Mouse (Mus musculus): ENCODE data around the gene Gm364. TPM values are rescaled to one million over a fixed set of nuclear protein-coding genes. Genes with fewer than 3 reads are reported as not detected.

Gm364 gene
- polyA plus RNA-seq, 1 experiment from 2014 or later, result not detected

DNA sequence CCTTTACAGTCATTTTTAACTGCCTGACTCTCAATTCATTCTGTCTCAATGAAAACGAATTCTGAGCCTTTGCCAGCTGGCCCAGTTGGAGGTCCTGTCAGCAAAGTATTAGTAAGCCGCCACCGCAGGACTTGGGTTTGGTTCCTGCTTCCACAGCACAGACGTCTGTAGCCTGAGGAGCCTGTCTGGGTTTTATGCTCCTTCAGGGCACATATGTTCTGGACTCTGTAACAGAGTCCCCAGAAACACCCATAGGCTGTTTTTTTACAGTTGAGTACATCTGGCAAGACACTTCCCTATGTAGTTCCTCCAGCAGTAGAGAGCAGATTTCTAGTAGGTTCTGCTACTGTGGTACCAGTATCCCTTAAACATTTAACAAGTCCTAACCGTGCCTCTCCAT, 28.0 kb upstream of the Gm364 start:
- Histone ChIP-seq H3K27ac (replicated peaks in 1 of 2; ENCODE audit: control insufficient read depth in 1 of 2, insufficient read depth in 1 of 2, low read depth in 2 of 2, low read length in 2 of 2) (no peak overlapping the region), H3K4me1 (ENCODE audit: control insufficient read depth in 2 of 2, insufficient read depth in 2 of 2, low read length in 2 of 2) (no peaks in the 10 kb centered on the region), H3K9ac (ENCODE audit: low read length) (no peak overlapping the region), H3K27me3 (ENCODE audit: control insufficient read depth, insufficient read depth, low read length) (no peaks in the 10 kb centered on the region), H3K36me3 (ENCODE audit: control insufficient read depth, insufficient read depth, low read length) (peaks cover 96% of the 10 kb centered on the region), H3K4me3 (ENCODE audit: control insufficient read depth in 1 of 2, insufficient read depth in 1 of 2, low read depth in 1 of 2, low read length in 2 of 2) (no peak overlapping the region), H3K4me2 (ENCODE audit: low read length) (no peak overlapping the region), H3K9me3 (ENCODE audit: control insufficient read depth, low read length) (no peaks in the 10 kb centered on the region)
- no peak for ATAC-seq (ENCODE audit: insufficient number of reproducible peaks, insufficient read depth, low FRiP score, low read depth)
- 63% methylated on average over 5 of the region's 5 CpGs for WGBS

DNA sequence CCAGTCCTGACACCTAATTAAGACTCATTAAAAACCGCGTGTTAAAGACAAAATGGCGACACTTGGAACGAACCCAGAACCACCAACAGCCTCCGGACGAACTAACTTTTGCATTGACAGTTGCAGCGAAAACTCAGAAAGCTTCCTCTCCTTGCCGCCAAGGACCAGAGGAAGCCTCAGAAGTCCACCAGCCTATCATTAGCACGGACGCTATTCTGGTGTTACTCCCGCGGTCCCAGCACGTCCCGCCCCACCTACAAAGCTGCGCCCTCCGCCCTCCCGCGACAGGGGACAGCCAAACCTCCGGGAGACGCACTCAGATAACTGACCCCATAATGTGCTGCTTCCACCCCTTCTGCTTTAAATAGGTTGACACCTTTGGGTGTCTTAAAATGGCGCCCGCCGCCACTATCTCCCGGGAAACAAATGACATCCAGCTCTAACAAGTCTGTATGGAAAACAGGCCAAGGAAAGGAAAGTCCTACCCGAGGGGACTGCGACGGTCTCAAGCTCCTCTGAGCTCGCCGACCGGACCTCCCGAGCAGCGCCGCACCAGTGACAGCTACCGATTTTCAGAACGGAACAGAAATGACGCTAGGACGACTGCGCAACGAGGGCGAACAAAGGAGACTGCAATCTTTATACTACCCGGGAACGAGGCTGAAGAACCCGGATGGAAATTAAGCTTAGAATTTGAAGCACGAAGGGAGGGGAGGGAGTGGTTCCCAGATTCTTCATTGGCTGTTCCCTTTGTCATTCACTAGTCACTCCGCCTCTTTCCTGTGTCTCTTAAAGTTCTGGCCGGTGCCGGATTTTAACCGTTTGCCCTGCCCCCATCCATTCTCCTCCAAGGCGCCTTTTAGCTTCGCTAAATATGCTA, 16.3 kb upstream of the Gm364 start, which contains the start of gene Rbmx:
TSS of gene Rbmx (minus strand) at position 670 of the 880 bp plus-strand sequence.
- Histone ChIP-seq H3K4me2 (ENCODE audit: low read length) (peak within 1 kb of the TSS; percentile 58), H3K27ac (replicated peaks in 1 of 2; ENCODE audit: control insufficient read depth in 1 of 2, insufficient read depth in 1 of 2, low read depth in 2 of 2, low read length in 2 of 2) (peak within 1 kb of the TSS; percentile 97 to 100), H3K4me1 (ENCODE audit: control insufficient read depth in 2 of 2, insufficient read depth in 2 of 2, low read length in 2 of 2) (no peaks in the 10 kb centered on the region), H3K27me3 (ENCODE audit: control insufficient read depth, insufficient read depth, low read length) (no peaks in the 10 kb centered on the region), H3K4me3 (ENCODE audit: control insufficient read depth in 1 of 2, insufficient read depth in 1 of 2, low read depth in 1 of 2, low read length in 2 of 2) (peak within 1 kb of the TSS; percentile 60 to 92), H3K36me3 (ENCODE audit: control insufficient read depth, insufficient read depth, low read length) (peaks cover 34% of the 10 kb centered on the region), H3K9ac (ENCODE audit: low read length) (peak within 1 kb of the TSS; percentile 83), H3K9me3 (ENCODE audit: control insufficient read depth, low read length) (no peaks in the 10 kb centered on the region)
- peak; percentile 93 for ATAC-seq (ENCODE audit: insufficient number of reproducible peaks, insufficient read depth, low FRiP score, low read depth)
- 14% methylated on average over 50 of the region's 50 CpGs for WGBS

DNA sequence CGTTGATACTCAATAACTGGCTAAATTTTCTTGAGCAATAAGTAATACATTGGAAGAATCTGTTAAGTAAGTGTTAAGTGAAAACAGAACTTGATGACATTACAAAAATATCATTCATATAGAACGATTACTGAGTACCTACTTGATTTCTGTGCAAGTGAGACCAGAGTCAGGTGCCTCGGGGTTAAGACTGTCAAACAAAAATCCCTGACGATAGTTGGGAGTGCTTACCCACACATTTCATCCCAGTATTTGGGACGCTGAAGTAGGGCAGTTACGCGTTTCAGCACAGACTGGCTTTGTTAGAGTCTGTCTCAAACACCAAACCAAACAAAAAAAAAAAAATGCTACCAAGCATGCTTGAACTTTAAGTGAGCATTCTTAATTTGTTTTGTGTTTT, 15.5 kb upstream of the Gm364 start:
- 25% methylated on average over 7 of the region's 7 CpGs for WGBS
- Histone ChIP-seq H3K4me3 (ENCODE audit: control insufficient read depth in 1 of 2, insufficient read depth in 1 of 2, low read depth in 1 of 2, low read length in 2 of 2) (peak overlapping the region in 1 of 2 experiments; percentile 60; a peak in 3 of 4 replicates), H3K9ac (ENCODE audit: low read length) (peak overlapping the region; percentile 54), H3K36me3 (ENCODE audit: control insufficient read depth, insufficient read depth, low read length) (peaks cover 26% of the 10 kb centered on the region), H3K27ac (replicated peaks in 1 of 2; ENCODE audit: control insufficient read depth in 1 of 2, insufficient read depth in 1 of 2, low read depth in 2 of 2, low read length in 2 of 2) (0 out of 4 replicates have a peak overlapping the region, but pooled peaks of 1 of the 2 experiments have one; percentile 1), H3K27me3 (ENCODE audit: control insufficient read depth, insufficient read depth, low read length) (no peaks in the 10 kb centered on the region), H3K4me1 (ENCODE audit: control insufficient read depth in 2 of 2, insufficient read depth in 2 of 2, low read length in 2 of 2) (no peaks in the 10 kb centered on the region), H3K9me3 (ENCODE audit: control insufficient read depth, low read length) (no peaks in the 10 kb centered on the region), H3K4me2 (ENCODE audit: low read length) (peak overlapping the region; percentile 57)
- no peak for ATAC-seq (ENCODE audit: insufficient number of reproducible peaks, insufficient read depth, low FRiP score, low read depth)

DNA sequence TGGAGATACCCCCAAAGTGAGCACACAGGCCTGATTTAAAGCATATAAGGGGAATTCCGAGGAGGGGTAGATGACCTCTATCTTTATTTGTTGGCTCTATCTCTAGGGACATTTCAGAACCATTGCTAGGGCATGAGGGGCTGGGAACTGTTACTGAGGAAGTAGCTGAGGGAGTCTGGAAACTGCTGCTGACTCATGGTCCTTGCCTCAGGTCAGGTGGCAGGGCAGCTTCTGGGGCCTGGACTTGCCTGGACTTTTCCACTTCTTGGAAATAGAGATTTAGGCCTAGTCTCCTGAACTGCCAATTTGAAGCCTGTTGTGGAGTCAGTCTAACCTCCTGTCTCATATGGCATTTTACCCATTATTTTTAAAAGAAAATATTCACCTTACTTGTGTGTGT, 7.6 kb upstream of the Gm364 start:
- Histone ChIP-seq H3K36me3 (ENCODE audit: control insufficient read depth, insufficient read depth, low read length) (no peaks in the 10 kb centered on the region), H3K4me3 (ENCODE audit: control insufficient read depth in 1 of 2, insufficient read depth in 1 of 2, low read depth in 1 of 2, low read length in 2 of 2) (no peak overlapping the region), H3K27me3 (ENCODE audit: control insufficient read depth, insufficient read depth, low read length) (no peaks in the 10 kb centered on the region), H3K4me1 (ENCODE audit: control insufficient read depth in 2 of 2, insufficient read depth in 2 of 2, low read length in 2 of 2) (no peaks in the 10 kb centered on the region), H3K4me2 (ENCODE audit: low read length) (no peak overlapping the region), H3K9me3 (ENCODE audit: control insufficient read depth, low read length) (no peaks in the 10 kb centered on the region), H3K9ac (ENCODE audit: low read length) (no peak overlapping the region), H3K27ac (replicated peaks in 1 of 2; ENCODE audit: control insufficient read depth in 1 of 2, insufficient read depth in 1 of 2, low read depth in 2 of 2, low read length in 2 of 2) (no peak overlapping the region)
- WGBS, result 69% methylated on average over 1 of the region's 1 CpGs
- no peak for ATAC-seq (ENCODE audit: insufficient number of reproducible peaks, insufficient read depth, low FRiP score, low read depth)

DNA sequence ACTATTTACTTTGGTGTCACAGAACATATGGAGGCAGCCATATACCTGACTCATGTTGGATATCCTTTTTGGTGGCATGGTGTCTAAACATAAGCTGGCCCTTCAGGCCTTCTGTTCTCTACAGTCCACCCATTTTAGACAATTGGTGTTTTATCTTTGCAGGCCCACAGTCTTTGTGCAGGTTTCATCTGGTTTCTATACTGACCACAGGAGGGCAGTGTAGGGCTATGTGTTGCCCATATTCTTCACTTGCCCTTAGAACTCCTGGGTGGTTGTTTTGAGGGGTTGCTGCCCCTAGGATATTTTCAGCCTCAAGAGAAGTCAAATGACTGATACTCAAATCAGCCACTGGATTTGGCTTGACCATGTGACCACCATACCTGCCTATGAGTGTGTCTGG, 5.3 kb upstream of the Gm364 start:
- Histone ChIP-seq H3K36me3 (ENCODE audit: control insufficient read depth, insufficient read depth, low read length) (no peaks in the 10 kb centered on the region), H3K27ac (replicated peaks in 1 of 2; ENCODE audit: control insufficient read depth in 1 of 2, insufficient read depth in 1 of 2, low read depth in 2 of 2, low read length in 2 of 2) (no peak overlapping the region), H3K4me3 (ENCODE audit: control insufficient read depth in 1 of 2, insufficient read depth in 1 of 2, low read depth in 1 of 2, low read length in 2 of 2) (no peak overlapping the region), H3K27me3 (ENCODE audit: control insufficient read depth, insufficient read depth, low read length) (no peaks in the 10 kb centered on the region), H3K4me1 (ENCODE audit: control insufficient read depth in 2 of 2, insufficient read depth in 2 of 2, low read length in 2 of 2) (no peaks in the 10 kb centered on the region), H3K9ac (ENCODE audit: low read length) (no peak overlapping the region), H3K4me2 (ENCODE audit: low read length) (no peak overlapping the region), H3K9me3 (ENCODE audit: control insufficient read depth, low read length) (no peaks in the 10 kb centered on the region)
- no peak for ATAC-seq (ENCODE audit: insufficient number of reproducible peaks, insufficient read depth, low FRiP score, low read depth)

DNA sequence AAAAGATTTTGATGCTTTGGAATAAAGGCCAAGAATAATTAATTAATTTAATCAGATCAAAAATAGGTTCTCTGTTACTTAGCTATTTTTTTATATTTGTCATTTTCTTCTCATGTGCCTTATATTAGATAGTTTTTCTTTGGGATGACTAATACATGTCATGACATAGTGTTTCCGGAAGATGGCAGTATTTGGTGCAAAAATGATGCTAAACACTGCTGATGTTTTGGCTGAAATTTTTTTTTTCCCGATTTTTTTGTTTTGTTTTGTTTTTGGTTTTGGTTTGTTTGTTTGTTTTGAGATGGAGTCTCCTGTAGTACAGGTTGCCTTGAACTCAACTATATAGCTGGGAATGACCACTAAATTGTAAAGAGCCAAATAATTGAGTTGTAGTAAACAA, 22.7 kb downstream of the Gm364 start:
- H3K4me1 ChIP-seq (ENCODE audit: control insufficient read depth in 2 of 2, insufficient read depth in 2 of 2, low read length in 2 of 2), result no peaks in the 10 kb centered on the region
- ATAC-seq (ENCODE audit: insufficient number of reproducible peaks, insufficient read depth, low FRiP score, low read depth), result no peak
- no peak overlapping the region for H3K27ac ChIP-seq (replicated peaks in 1 of 2; ENCODE audit: control insufficient read depth in 1 of 2, insufficient read depth in 1 of 2, low read depth in 2 of 2, low read length in 2 of 2)
- no peaks in the 10 kb centered on the region for H3K27me3 ChIP-seq (ENCODE audit: control insufficient read depth, insufficient read depth, low read length)
- no peak overlapping the region for H3K4me2 ChIP-seq (ENCODE audit: low read length)
- H3K9ac ChIP-seq (ENCODE audit: low read length), result no peak overlapping the region
- H3K4me3 ChIP-seq (ENCODE audit: control insufficient read depth in 1 of 2, insufficient read depth in 1 of 2, low read depth in 1 of 2, low read length in 2 of 2), result no peak overlapping the region
- WGBS, result 2% methylated on average over 2 of the region's 2 CpGs
- no peaks in the 10 kb centered on the region for H3K36me3 ChIP-seq (ENCODE audit: control insufficient read depth, insufficient read depth, low read length)
- no peaks in the 10 kb centered on the region for H3K9me3 ChIP-seq (ENCODE audit: control insufficient read depth, low read length)

DNA sequence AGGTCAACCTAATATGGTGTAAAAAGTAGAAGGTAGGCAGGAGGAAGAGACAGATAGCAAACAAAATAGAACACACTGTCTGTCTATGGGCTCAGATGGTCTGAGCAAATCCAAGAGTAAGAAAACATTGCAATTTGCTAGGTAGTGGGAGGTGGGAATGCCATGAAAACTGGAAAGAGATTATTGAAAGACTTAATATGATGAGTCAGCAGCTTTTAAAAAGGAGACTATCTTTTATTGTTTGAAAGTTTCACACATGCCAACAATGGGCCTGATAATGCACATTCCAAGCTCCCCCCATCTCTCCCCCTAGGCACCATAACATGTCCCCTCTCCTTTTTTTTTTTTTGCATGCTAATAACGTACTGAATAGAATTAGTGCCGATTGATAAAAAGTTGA, 24.9 kb downstream of the Gm364 start:
- H3K9me3 ChIP-seq (ENCODE audit: control insufficient read depth, low read length), result no peaks in the 10 kb centered on the region
- no peak overlapping the region for H3K4me3 ChIP-seq (ENCODE audit: control insufficient read depth in 1 of 2, insufficient read depth in 1 of 2, low read depth in 1 of 2, low read length in 2 of 2)
- H3K27me3 ChIP-seq (ENCODE audit: control insufficient read depth, insufficient read depth, low read length), result no peaks in the 10 kb centered on the region
- no peak overlapping the region for H3K27ac ChIP-seq (replicated peaks in 1 of 2; ENCODE audit: control insufficient read depth in 1 of 2, insufficient read depth in 1 of 2, low read depth in 2 of 2, low read length in 2 of 2)
- no peak for ATAC-seq (ENCODE audit: insufficient number of reproducible peaks, insufficient read depth, low FRiP score, low read depth)
- 81% methylated on average over 2 of the region's 2 CpGs for WGBS
- H3K9ac ChIP-seq (ENCODE audit: low read length), result no peak overlapping the region
- H3K4me2 ChIP-seq (ENCODE audit: low read length), result no peak overlapping the region
- no peaks in the 10 kb centered on the region for H3K36me3 ChIP-seq (ENCODE audit: control insufficient read depth, insufficient read depth, low read length)
- H3K4me1 ChIP-seq (ENCODE audit: control insufficient read depth in 2 of 2, insufficient read depth in 2 of 2, low read length in 2 of 2), result no peaks in the 10 kb centered on the region
